Mouse (Mus musculus) activated CD4-positive, CD25-positive, alpha-beta regulatory T cell, adult 4 months (primary cell): ENCODE data around the gene Tfdp2. TPM values are rescaled to one million over a fixed set of nuclear protein-coding genes. Genes with fewer than 3 reads are reported as not detected.
A peak's percentile ranks its signal among the peaks of the same experiment; 100 is the strongest.
"Not testable (repeated sequence)": the region's sequence is repeated elsewhere in the genome, so short reads cannot be mapped to it uniquely, and the experiment has no call there.

Source experiments
- ATAC-seq: one replicate; pipeline ENCODE4 v1.8.0; 2017
- polyA plus RNA-seq, 2 experiments: library from polyadenylated mRNA; unstranded; fragments of 100-300 nt; shearing (Covaris generic); gene quantifications; one replicate each; pipeline ENCODE4 v1.2.1; 2017

The Tfdp2 gene
- polyA plus RNA-seq: 10 to 100 TPM in 1 of 2 experiments, 1 to 10 TPM in 1; 9.0 to 11.5 TPM

- peak; percentile 95 for ATAC-seq
These were observed at the start of gene Tfdp2 for GRCm38 (mm10) chr9:96195885-96196622. Gene Tfdp2, plus strand, starts transcription at chr9:96196275.

- ATAC-seq: no peak
These were observed 43.3 kb upstream of the Tfdp2 start for GRCm38 (mm10) chr9:96152801-96153200.

DNA sequence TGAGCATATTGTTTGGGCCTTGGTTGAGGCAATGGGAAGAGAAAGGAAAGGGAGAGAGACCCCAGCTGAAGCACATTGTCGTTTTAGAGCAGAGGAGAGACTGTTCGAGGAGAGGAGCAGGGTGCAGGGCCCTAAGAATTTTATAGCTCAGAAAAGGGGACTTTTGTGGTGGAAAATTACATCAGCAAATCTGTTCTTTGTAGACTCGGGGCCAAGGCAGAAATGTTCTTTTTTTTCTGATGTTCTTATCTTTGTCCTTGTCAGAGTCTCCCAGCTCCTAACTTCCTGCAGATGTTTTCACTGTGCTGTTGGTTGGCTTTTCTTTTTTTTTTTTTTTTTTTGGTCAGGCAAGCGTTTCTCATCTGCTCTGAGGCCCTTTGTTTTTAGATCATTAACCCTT is 37.6 kb upstream of the Tfdp2 start:
- no peak for ATAC-seq

- no peak for ATAC-seq
These were observed 37.0 kb upstream of the Tfdp2 start for GRCm38 (mm10) chr9:96159047-96159446.

- no peak for ATAC-seq
These were observed 35.3 kb upstream of the Tfdp2 start for GRCm38 (mm10) chr9:96160767-96161166.

DNA sequence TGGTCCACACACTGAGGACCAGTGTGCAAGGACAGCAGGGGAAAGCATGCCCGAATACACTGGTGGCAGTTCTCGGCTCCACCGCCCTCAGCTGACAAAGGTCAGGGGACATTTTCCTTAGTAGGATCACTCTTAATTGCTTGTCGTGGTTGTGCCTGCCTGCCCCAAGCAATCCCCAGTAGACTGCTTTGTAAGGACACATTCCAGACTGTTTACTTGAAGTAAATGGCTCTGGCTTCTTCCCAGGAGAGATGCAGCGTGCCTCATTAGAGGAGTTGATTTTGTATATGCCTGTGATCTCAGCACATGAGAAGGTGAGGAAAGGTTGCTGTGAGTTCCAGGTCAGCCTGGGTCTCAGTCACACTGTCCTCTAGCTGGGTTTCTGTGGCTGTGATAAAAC is 33.7 kb upstream of the Tfdp2 start:
- no peak for ATAC-seq

DNA sequence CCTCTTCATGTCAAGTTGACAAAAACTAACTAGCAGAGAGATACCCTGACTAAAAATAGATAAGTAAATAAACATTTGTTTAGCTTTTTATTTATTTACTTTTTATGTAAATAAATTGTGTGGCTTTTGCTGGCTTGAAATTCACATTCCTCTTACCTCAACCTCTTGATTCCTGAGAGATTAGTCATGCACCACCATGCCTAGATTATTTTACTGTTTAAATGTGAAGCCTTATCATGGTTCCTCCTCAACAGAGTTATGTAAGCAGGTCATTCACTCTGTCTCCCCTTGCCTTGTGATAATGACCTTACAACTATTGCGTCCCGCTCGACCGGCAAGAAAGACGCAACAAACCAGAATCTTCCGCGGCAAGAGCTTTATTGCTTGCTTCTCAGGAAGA is 32.6 kb upstream of the Tfdp2 start:
- ATAC-seq: no peak

GRCm38 (mm10) chr9:96163983-96164382 is 32.1 kb upstream of the Tfdp2 start:
- not testable (repeated sequence) for ATAC-seq

GRCm38 (mm10) chr9:96167168-96167585 is 28.9 kb upstream of the Tfdp2 start:
- ATAC-seq: peak; percentile 59

DNA sequence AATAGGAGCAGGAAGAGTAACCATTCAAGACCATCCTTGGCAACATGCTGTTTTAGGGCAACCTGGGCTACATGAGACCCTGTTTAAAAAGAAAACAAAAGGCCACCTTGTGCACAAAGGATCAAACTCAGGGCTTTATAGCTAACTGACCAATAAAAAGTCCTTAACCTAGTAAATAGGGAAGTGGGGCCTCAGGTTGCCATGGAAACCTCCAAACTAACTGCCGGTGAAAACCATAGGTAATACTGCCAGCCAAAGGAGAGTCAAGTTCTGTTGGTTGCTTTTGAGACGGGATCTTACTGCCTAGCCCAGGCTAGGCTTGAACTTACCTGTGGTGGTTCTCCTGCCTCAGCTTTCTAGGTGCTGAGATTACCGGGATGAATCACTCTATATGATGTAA is 25.5 kb upstream of the Tfdp2 start:
- no peak for ATAC-seq

- ATAC-seq: no peak
These were observed 11.2 kb upstream of the Tfdp2 start for GRCm38 (mm10) chr9:96184909-96185308.

DNA sequence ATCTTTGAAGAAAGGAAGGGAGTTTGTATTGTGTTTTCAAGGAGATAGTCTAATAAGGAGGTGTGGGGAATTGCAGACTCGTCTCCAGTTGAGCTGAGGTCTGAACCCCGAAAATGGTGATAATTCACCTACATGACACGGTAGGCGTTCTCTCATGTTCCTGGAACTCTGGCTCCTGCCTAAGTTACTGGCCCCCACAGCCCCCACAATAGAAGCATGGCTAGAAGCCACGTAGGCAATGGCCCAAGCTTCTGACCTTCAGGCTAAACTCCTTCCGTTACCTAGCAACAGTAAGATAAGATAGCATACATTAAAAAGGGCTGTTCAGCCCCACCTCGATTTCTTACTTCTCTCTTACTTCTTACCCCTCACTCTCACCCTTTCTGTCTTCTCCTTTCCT is 9.4 kb upstream of the Tfdp2 start:
- no peak for ATAC-seq

GRCm38 (mm10) chr9:96196636-96197181 is 634 bp downstream of the Tfdp2 start:
- peak; percentile 25 for ATAC-seq

- no peak for ATAC-seq
These were observed 1.7 kb downstream of the Tfdp2 start for GRCm38 (mm10) chr9:96197806-96198205.

- ATAC-seq: no peak
These were observed 7.6 kb downstream of the Tfdp2 start for GRCm38 (mm10) chr9:96203663-96204062.

- no peak for ATAC-seq
These were observed 11.4 kb downstream of the Tfdp2 start for GRCm38 (mm10) chr9:96207428-96207827.

GRCm38 (mm10) chr9:96213036-96213645 is 17.1 kb downstream of the Tfdp2 start:
- no peak for ATAC-seq

GRCm38 (mm10) chr9:96214171-96214570 is 18.1 kb downstream of the Tfdp2 start:
- no peak for ATAC-seq

DNA sequence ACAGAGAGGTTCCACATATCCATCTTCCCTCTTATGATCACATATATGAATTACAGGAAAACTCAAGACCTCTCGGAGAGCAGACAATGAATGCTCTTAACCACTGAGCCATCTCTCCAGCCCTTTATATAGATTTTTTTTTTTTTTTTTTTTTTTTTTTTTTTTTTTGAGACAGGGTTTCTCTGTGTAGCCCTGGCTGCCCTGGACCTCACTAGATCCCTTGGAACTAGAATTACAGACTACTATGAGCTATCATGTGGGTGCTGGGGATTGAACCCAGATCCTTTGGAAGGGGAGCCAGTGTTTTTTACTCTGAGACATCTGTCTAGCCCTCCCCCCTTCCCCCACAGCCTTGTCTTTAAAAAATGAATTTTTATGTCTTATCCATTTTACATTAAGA is 21.2 kb downstream of the Tfdp2 start:
- ATAC-seq: no peak

GRCm38 (mm10) chr9:96217799-96218198 is 21.7 kb downstream of the Tfdp2 start:
- ATAC-seq: no peak

DNA sequence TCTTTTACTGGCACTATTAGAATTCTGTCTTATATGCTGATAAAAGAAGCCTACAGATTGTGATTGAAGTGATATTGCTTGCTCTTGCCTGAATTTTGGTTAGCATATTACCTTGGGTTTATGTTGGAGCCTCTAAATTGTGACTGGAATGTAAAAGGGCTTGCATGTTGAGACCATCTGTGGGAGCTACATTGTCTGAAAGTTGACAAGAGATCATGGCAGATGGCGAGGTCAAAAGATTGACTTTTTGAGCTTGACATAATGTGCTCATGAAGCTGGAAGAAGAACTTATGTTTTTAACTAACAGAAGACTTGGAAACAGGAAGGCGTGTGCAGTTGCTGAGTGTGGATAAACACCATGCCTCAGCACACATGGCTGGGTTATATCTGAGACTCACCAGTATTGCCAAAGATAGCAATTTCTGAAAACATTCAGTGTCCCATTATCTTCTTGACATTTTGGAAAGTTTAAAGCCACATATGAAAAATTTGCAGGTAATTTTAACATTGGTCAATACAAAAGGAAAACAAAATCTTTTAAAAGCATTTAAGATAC is 23.1 kb downstream of the Tfdp2 start:
- ATAC-seq: no peak

DNA sequence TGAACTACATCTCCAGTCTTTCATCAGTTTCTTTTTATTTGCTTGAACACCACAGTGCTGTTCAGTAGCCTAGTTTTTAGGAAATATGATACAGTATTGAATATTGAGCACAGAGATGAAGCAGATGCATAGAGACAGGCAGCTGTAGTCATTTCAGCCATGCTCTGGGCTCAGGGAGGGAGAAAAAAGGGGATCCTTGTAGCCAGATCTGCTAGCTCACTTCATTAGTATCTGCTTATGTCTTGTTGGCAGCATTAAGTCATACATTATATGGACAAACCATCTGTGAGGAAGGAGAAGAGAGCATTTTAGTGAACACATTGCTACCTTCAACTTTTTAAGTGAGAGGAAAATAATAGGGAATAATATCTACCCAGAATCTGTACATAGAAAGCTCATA is 24.3 kb downstream of the Tfdp2 start:
- no peak for ATAC-seq

DNA sequence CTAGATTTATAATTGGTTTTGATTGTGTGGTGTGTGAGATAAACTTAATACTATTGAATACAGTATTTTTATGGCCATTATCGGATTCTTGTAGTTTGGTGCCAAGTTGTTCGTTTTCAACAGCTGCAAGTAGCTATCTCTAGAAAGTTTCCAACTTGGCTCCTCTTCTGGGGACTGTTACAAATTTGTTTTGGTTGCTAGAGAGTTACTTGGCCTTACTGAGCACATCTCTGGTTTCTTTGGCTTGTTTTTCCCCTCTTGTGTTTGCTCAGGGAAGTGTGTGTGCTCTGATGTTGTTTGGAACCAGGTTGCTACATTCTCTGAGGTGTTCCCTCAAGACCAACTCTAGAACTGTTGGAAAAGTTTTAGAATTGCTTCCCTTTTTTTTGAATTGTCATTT is 27.2 kb downstream of the Tfdp2 start:
- no peak for ATAC-seq

- no peak for ATAC-seq
These were observed 32.2 kb downstream of the Tfdp2 start for GRCm38 (mm10) chr9:96228285-96228684.
